Mouse (Mus musculus) gastrocnemius, adult 2 months (tissue): ENCODE results near the gene Rrp1b. TPM values are rescaled to one million over a fixed set of nuclear protein-coding genes. Genes with fewer than 3 reads are reported as not detected.
"Not testable (repeated sequence)": the region's sequence is repeated elsewhere in the genome, so short reads cannot be mapped to it uniquely, and the experiment has no call there.

Experiments
- DNase-seq: peaks from one replicate; pipeline ENCODE4 v3.0.0; 2022
- H3K27ac ChIP-seq: fragments of 200-600 bp; 2 replicates; pipeline ENCODE4 v1.8.1; 2022; ENCODE audit warnings: mild to moderate bottlenecking
- H3K4me3 ChIP-seq: fragments of 200-600 bp; 2 replicates; pipeline ENCODE4 v1.8.1; 2022; ENCODE audit warnings: mild to moderate bottlenecking, moderate library complexity
- CTCF ChIP-seq: fragments of 200-600 bp; IDR thresholded peaks from 2 replicates; pipeline ENCODE4 v1.8.1; 2022; ENCODE audit warnings: antibody characterized with exemption, mild to moderate bottlenecking, moderate library complexity
- intact Hi-C: fragments of 180-260 bp; cut with DNase I; formaldehyde crosslinking; loops from one replicate; pipeline ENCODE4 v1.15.1; 2025
- total RNA-seq, 2 experiments: library from RNA; stranded (reverse); gene quantifications; 2 replicates each; pipeline ENCODE4 v1.2.3; 2021

Gene Rrp1b
- total RNA-seq, 2 experiments from 2014 or later, result 7.0 to 9.3 TPM

- intact Hi-C loops, result no loop called here
- no peak for TF ChIP-seq CTCF
- no peak for DNase-seq
- no peak overlapping the region for H3K27ac ChIP-seq
- no peak overlapping the region for H3K4me3 ChIP-seq
These were observed 4.4 kb downstream of the Rrp1b start for GRCm38 (mm10) chr17:32040263-32040662.

GRCm38 (mm10) chr17:32046541-32046940 is 10.6 kb downstream of the Rrp1b start:
- intact Hi-C loops, result no loop called here
- no peak for DNase-seq
- Histone ChIP-seq H3K27ac (no peak overlapping the region), H3K4me3 (no peak overlapping the region)
- TF ChIP-seq CTCF, result no peak

- no peak for DNase-seq
- TF ChIP-seq CTCF, result no peak
- H3K4me3 ChIP-seq, result no peak overlapping the region
- intact Hi-C loops, result no loop called here
- no peak overlapping the region for H3K27ac ChIP-seq
These were observed 12.5 kb downstream of the Rrp1b start for GRCm38 (mm10) chr17:32048351-32048750.

DNA sequence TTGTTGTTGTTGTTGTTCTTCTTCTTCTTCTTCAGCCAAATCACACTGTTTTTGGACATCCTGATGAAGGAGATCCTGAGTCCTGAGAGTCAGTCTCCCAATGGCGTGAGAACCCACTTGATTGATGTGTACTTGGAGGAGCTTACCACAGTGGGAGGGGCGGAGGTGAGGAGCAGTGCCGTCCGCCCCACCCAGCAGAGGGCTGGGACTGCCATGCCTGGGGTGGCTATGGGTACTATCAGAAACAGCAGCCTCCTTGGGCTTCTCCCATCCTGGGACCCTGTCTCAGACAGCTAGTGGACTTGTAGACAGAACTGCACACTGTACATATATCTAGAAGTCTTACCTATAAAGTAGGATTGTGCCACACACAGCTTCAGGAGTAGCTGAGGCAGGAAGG is 14.0 kb downstream of the Rrp1b start:
- H3K4me3 ChIP-seq, result no peak overlapping the region
- H3K27ac ChIP-seq, result no peak overlapping the region
- DNase-seq, result no peak
- intact Hi-C loops, result no loop called here
- no peak for TF ChIP-seq CTCF

DNA sequence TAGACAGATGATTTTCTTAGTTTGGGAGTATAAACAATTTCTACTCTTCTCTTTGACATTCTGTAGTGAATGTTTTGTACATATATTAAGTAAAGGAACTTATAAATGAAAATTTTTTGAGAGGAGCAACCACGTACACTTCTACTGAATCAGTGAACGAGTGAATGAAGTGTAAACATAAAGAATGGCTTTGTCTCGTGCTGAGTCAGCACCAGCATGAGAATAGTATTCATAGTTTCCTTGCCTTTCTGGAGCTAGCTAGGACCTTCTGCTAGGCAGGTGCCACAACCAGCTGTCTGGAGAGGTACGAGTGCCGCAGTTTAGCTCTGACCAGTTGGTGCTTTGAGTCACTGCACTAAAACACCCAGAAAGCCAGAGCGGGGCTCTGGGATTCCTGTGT is 14.7 kb downstream of the Rrp1b start:
- no peak for TF ChIP-seq CTCF
- H3K4me3 ChIP-seq, result no peak overlapping the region
- DNase-seq, result no peak
- intact Hi-C loops, result no loop called here
- no peak overlapping the region for H3K27ac ChIP-seq

- no peak overlapping the region for H3K27ac ChIP-seq
- no peak for DNase-seq
- TF ChIP-seq CTCF, result no peak
- no peak overlapping the region for H3K4me3 ChIP-seq
- intact Hi-C loops, result no loop called here
These were observed 16.6 kb downstream of the Rrp1b start for GRCm38 (mm10) chr17:32052237-32053080.

GRCm38 (mm10) chr17:32053677-32054076 is 17.8 kb downstream of the Rrp1b start:
- intact Hi-C loops, result no loop called here
- DNase-seq, result no peak
- no peak overlapping the region for H3K4me3 ChIP-seq
- no peak overlapping the region; the same call in 1 of the 2 replicates for H3K27ac ChIP-seq
- TF ChIP-seq CTCF, result no peak

GRCm38 (mm10) chr17:32057843-32058242 is 21.9 kb downstream of the Rrp1b start:
- TF ChIP-seq CTCF, result no peak
- no peak overlapping the region for H3K4me3 ChIP-seq
- DNase-seq, result no peak
- intact Hi-C loops, result no loop called here
- H3K27ac ChIP-seq, result no peak overlapping the region

- no peak for TF ChIP-seq CTCF
- no peak overlapping the region for H3K27ac ChIP-seq
- no peak overlapping the region for H3K4me3 ChIP-seq
- intact Hi-C loops, result no loop called here
- no peak for DNase-seq
These were observed 23.2 kb downstream of the Rrp1b start for GRCm38 (mm10) chr17:32059084-32059483.

- intact Hi-C loops, result no loop called here
- DNase-seq, result no peak
These were observed 25.3 kb downstream of the Rrp1b start for GRCm38 (mm10) chr17:32061219-32061618.

GRCm38 (mm10) chr17:32063654-32064053 is 27.8 kb downstream of the Rrp1b start:
- DNase-seq, result no peak
- Histone ChIP-seq H3K4me3 (no peak overlapping the region), H3K27ac (no peak overlapping the region)
- intact Hi-C loops, result no loop called here
- TF ChIP-seq CTCF, result no peak

More at GRCm38 (mm10) chr17:32061219-32061618, 25.3 kb downstream of the Rrp1b start:
- no peak overlapping the region for H3K4me3 ChIP-seq
- no peak for TF ChIP-seq CTCF
- H3K27ac ChIP-seq, result no peak overlapping the region

- DNase-seq, intact Hi-C loops, H3K4me3 ChIP-seq, H3K27ac ChIP-seq: not testable (repeated sequence)
These were observed 28.9 kb downstream of the Rrp1b start for GRCm38 (mm10) chr17:32064762-32065161.

- Histone ChIP-seq H3K27ac (no peak overlapping the region), H3K4me3 (no peak overlapping the region)
- no peak for DNase-seq
- intact Hi-C loops, result no loop called here
- no peak for TF ChIP-seq CTCF
These were observed 31.6 kb downstream of the Rrp1b start for GRCm38 (mm10) chr17:32067541-32067940.

GRCm38 (mm10) chr17:32068381-32068780 is 32.5 kb downstream of the Rrp1b start:
- TF ChIP-seq CTCF, result no peak
- no peak for DNase-seq
- Histone ChIP-seq H3K4me3 (no peak overlapping the region), H3K27ac (no peak overlapping the region)
- intact Hi-C loops, result no loop called here
